Mouse (Mus musculus) liver, embryonic 14.5 days (tissue): ENCODE measurements around the gene Pacrg.

ENCODE experiments used
- CTCF ChIP-seq: IDR thresholded peaks from 2 replicates; pipeline ENCODE4 v1.5.1; 2016; ENCODE audit warnings: antibody characterized with exemption, low read depth, control low read depth
- EP300 ChIP-seq: IDR thresholded peaks from 2 replicates; pipeline ENCODE4 v1.6.1; 2016; ENCODE audit warnings: antibody characterized with exemption, low read depth

- TF ChIP-seq CTCF (no peak), EP300 (no peak)
These were observed 213.6 kb downstream of the Pacrg start for GRCm38 (mm10) chr17:10626299-10627095.
